Mouse (Mus musculus): ENCODE measurements around the gene Pde4d. TPM values are rescaled to one million over a fixed set of nuclear protein-coding genes. Genes with fewer than 3 reads are reported as not detected.

Pde4d gene
- total and polyA plus RNA-seq, 2 experiments from 2014 or later = 19.0 to 103 TPM

DNA sequence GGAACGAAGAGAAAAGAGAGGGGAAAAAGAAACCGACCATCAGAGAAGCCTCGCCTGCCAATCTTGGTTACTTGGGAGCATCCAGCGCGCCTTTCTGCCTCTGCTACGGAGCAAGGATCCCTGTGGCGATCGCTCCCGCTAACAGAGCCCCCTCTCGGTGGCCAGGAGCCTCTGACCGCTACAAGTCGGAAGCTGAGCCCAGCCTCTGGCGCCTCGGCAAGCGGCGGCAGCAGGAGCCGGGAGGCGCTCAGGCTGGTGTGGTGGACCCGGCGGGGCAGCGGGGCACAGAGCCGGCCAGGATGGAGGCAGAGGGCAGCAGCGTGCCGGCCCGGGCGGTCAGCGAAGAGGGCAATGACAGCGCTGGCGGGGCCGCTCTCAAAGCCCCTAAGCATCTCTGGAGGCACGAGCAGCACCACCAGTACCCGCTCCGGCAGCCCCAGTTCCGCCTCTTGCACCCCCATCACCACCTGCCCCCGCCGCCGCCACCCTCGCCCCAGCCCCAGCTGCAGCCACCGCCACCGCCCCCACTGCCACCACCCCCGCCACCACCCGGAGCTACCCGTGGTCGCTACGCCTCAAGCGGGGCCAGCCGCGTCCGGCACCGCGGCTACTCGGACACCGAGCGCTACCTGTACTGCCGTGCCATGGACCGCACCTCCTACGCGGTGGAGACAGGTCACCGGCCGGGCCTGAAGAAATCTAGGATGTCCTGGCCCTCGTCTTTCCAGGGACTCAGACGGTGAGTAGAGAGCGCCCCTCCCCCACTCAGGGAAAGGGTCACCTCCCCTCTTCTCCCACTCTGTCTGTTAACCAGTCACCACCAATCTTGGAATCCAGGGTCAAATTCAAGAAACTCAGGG, 666.8 kb downstream of the Pde4d start:
- DNase-seq (ENCODE audit: low spot score) (peak; percentile 83), ATAC-seq (ENCODE audit: low FRiP score) (peak; percentile 82)
- H3K36me3 ChIP-seq (ENCODE audit: insufficient read depth, low read length) = no peaks in the 10 kb centered on the region
- no peaks in the 10 kb centered on the region for H3K4me1 ChIP-seq (ENCODE audit: insufficient read depth, low read length)
- peak overlapping the region; percentile 67 for H3K9ac ChIP-seq (replicated peaks; ENCODE audit: low read length, poor library complexity, severe bottlenecking)
- TF ChIP-seq CTCF (IDR thresholded peaks at IDR 0.05) = peak; percentile 70
- no peaks in the 10 kb centered on the region for H3K9me3 ChIP-seq (ENCODE audit: low read length)
- peak overlapping the region; percentile 67 for H3K4me3 ChIP-seq (ENCODE audit: low read depth, low read length)
- 1% methylated on average over 53 of the region's 63 CpGs for WGBS
- no peaks in the 10 kb centered on the region for H3K27me3 ChIP-seq (ENCODE audit: insufficient read depth, low read length)
- peak overlapping the region; percentile 91 for H3K4me2 ChIP-seq (ENCODE audit: low read depth, low read length, poor library complexity, severe bottlenecking)
- peak overlapping the region; percentile 59; the same call in 1 of the 2 replicates for H3K27ac ChIP-seq (ENCODE audit: low read depth, low read length)

DNA sequence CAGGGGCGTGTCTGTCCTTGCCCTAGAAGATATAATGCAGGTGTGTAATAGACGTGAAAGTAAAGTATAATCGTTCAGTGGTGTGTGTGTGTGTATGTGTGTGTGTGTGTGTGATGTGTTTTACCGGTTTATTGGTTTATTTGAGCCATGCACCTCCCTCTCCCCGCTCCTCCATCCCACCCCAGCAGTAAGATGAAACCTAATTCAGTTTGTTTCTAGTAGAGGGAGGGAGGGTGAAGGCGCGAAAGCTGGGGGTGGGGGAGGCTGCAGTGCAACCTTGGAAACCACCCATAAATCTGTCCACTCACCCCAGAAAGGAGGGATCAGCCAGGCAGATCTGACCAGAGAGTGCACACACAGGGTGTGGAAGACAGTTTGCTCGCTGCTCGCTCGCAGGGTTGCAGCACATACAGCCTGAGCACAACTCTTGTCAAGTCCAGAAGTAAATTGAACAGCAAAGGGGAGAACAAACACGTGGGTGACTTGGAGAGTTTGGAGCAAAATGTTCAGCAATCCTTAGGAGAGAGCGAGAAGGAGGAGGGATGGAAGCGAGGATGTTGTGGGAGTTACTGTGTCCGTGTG, 667.6 kb downstream of the Pde4d start:
- Histone ChIP-seq H3K4me2 (ENCODE audit: low read depth, low read length, poor library complexity, severe bottlenecking) (peak overlapping the region; percentile 91), H3K27ac (ENCODE audit: low read depth, low read length) (0 out of 2 replicates have a peak overlapping the region, but pooled peaks have one; percentile 59), H3K4me3 (ENCODE audit: low read depth, low read length) (peak overlapping the region; percentile 67), H3K36me3 (ENCODE audit: insufficient read depth, low read length) (no peaks in the 10 kb centered on the region), H3K27me3 (ENCODE audit: insufficient read depth, low read length) (no peaks in the 10 kb centered on the region), H3K4me1 (ENCODE audit: insufficient read depth, low read length) (no peaks in the 10 kb centered on the region), H3K9ac (replicated peaks; ENCODE audit: low read length, poor library complexity, severe bottlenecking) (peak overlapping the region; percentile 67; the same call in 1 of the 2 replicates), H3K9me3 (ENCODE audit: low read length) (no peaks in the 10 kb centered on the region)
- TF ChIP-seq CTCF (IDR thresholded peaks at IDR 0.05) = no peak
- peak; percentile 71 for ATAC-seq (ENCODE audit: low FRiP score)
- WGBS = 7% methylated on average over 14 of the region's 14 CpGs
- DNase-seq (ENCODE audit: low spot score) = peak; percentile 46

DNA sequence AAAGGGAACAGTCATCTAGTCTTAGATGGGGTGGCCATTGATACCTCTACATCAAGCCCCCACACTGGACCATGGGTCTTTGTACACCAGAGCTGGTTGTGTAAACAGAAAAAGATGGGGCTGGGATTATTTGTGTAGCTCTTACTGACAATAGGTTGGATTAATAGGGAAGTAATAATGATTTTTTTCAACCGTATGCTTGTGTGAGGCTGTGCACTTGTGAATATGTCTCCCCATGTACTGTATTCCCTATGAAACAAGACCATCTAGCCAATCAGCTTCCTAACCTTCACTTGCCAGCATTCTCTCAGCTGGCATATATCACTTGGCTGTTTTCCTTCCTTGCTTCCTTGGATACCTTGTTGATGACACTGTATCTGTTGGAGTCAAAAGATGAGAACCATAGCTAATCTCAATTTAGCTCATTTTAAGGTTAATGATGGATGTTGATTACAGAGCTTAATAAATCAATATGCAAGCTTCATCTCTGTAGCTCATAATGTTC, 668.6 kb downstream of the Pde4d start:
- Histone ChIP-seq H3K27ac (ENCODE audit: low read depth, low read length) (no peak overlapping the region), H3K4me1 (ENCODE audit: insufficient read depth, low read length) (no peaks in the 10 kb centered on the region), H3K4me2 (ENCODE audit: low read depth, low read length, poor library complexity, severe bottlenecking) (peak overlapping the region; percentile 91), H3K36me3 (ENCODE audit: insufficient read depth, low read length) (no peaks in the 10 kb centered on the region), H3K27me3 (ENCODE audit: insufficient read depth, low read length) (no peaks in the 10 kb centered on the region), H3K4me3 (ENCODE audit: low read depth, low read length) (peak overlapping the region; percentile 67), H3K9ac (replicated peaks; ENCODE audit: low read length, poor library complexity, severe bottlenecking) (no peak overlapping the region), H3K9me3 (ENCODE audit: low read length) (no peaks in the 10 kb centered on the region)
- DNase-seq (ENCODE audit: low spot score) (no peak), ATAC-seq (ENCODE audit: low FRiP score) (no peak)
- WGBS = 84% methylated on average over 1 of the region's 1 CpGs
- TF ChIP-seq CTCF (IDR thresholded peaks at IDR 0.05) = no peak

DNA sequence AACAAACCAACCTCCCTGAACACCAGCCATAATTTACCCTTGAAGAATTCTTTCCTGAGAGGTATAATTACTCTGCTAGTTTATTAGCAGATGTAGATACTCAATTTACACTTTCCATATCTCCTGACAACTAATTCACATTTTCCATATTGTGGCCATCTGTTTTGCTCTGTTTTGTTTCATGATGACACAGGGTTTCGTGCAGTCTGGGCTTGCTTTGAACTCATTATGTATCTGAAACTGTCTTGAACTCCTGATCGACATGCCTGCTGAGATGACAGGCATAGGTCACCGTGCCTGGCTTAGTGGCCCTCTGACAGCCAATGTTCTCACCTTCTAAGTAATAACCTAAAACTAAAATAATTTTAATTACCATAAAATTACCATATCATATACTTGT, 672.1 kb downstream of the Pde4d start:
- H3K4me3 ChIP-seq (ENCODE audit: low read depth, low read length) = no peak overlapping the region
- H3K4me2 ChIP-seq (ENCODE audit: low read depth, low read length, poor library complexity, severe bottlenecking) = no peak overlapping the region
- no peaks in the 10 kb centered on the region for H3K27me3 ChIP-seq (ENCODE audit: insufficient read depth, low read length)
- DNase-seq (ENCODE audit: low spot score) (no peak), ATAC-seq (ENCODE audit: low FRiP score) (no peak)
- WGBS = 61% methylated on average over 3 of the region's 3 CpGs
- H3K36me3 ChIP-seq (ENCODE audit: insufficient read depth, low read length) = no peaks in the 10 kb centered on the region
- no peaks in the 10 kb centered on the region for H3K4me1 ChIP-seq (ENCODE audit: insufficient read depth, low read length)
- H3K27ac ChIP-seq (ENCODE audit: low read depth, low read length) = no peak overlapping the region
- no peak for TF ChIP-seq CTCF (IDR thresholded peaks at IDR 0.05)
- H3K9ac ChIP-seq (replicated peaks; ENCODE audit: low read length, poor library complexity, severe bottlenecking) = no peak overlapping the region
- H3K9me3 ChIP-seq (ENCODE audit: low read length) = no peaks in the 10 kb centered on the region

DNA sequence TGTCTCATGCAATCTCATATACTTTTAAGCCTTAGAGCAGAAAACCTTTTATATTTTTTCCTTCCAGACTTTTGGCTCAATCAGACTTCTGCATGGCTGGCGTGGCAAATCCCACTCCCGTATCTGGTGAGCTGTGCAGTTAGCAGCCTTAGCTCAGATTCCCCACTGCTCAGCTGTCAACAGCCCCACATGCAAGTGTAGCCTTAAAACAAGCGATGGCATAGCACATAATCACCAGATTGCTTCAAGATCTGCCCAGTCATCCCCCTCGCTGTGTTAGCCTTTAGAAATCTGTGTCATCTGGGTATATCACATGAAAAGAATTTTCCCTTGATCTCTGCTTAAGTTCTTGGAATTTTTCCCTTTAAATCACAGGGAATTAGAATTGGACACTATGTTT, 686.7 kb downstream of the Pde4d start:
- no peaks in the 10 kb centered on the region for H3K4me1 ChIP-seq (ENCODE audit: insufficient read depth, low read length)
- DNase-seq (ENCODE audit: low spot score) = peak; percentile 32
- no peaks in the 10 kb centered on the region for H3K27me3 ChIP-seq (ENCODE audit: insufficient read depth, low read length)
- no peak overlapping the region for H3K4me2 ChIP-seq (ENCODE audit: low read depth, low read length, poor library complexity, severe bottlenecking)
- no peak overlapping the region for H3K9ac ChIP-seq (replicated peaks; ENCODE audit: low read length, poor library complexity, severe bottlenecking)
- no peak for ATAC-seq (ENCODE audit: low FRiP score)
- no peak overlapping the region for H3K27ac ChIP-seq (ENCODE audit: low read depth, low read length)
- no peak overlapping the region for H3K4me3 ChIP-seq (ENCODE audit: low read depth, low read length)
- no peak for TF ChIP-seq CTCF (IDR thresholded peaks at IDR 0.05)
- H3K9me3 ChIP-seq (ENCODE audit: low read length) = no peaks in the 10 kb centered on the region
- no peaks in the 10 kb centered on the region for H3K36me3 ChIP-seq (ENCODE audit: insufficient read depth, low read length)
- 39% methylated on average over 4 of the region's 4 CpGs for WGBS

DNA sequence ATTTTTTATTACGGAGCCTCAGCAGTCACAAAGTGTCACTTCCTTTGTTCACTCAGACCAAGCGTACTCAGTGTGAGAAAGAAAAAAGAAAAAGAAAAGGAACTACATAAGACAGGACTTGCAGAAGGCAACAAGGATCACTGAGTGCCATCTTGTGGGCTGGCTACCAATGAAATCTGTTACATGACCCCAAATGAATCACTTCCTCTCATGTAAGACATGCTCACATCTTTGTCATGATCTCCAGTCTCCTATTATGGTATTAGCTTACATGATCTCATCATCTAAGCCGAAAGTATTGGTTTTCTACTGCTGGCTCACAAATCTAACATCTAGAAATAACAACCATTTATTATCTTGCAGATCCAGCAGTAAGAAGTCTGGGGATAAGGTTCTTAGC, 709.0 kb downstream of the Pde4d start:
- Histone ChIP-seq H3K36me3 (ENCODE audit: insufficient read depth, low read length) (no peaks in the 10 kb centered on the region), H3K9me3 (ENCODE audit: low read length) (no peaks in the 10 kb centered on the region), H3K27me3 (ENCODE audit: insufficient read depth, low read length) (no peaks in the 10 kb centered on the region), H3K4me2 (ENCODE audit: low read depth, low read length, poor library complexity, severe bottlenecking) (no peak overlapping the region), H3K9ac (replicated peaks; ENCODE audit: low read length, poor library complexity, severe bottlenecking) (no peak overlapping the region), H3K4me3 (ENCODE audit: low read depth, low read length) (no peak overlapping the region), H3K4me1 (ENCODE audit: insufficient read depth, low read length) (no peaks in the 10 kb centered on the region), H3K27ac (ENCODE audit: low read depth, low read length) (no peak overlapping the region)
- ATAC-seq (ENCODE audit: low FRiP score) = no peak
- TF ChIP-seq CTCF (IDR thresholded peaks at IDR 0.05) = 0 out of 2 replicates have a peak, but pooled peaks have one; percentile 14
- 76% methylated on average over 3 of the region's 3 CpGs for WGBS
- no peak for DNase-seq (ENCODE audit: low spot score)
